Mouse (Mus musculus) cerebellum, adult 2 months (tissue): Measurements from ENCODE around the gene Hao1.

Experiments used
- CTCF ChIP-seq: fragments of 200-500 bp; IDR thresholded peaks from 2 replicates; pipeline ENCODE4 v1.5.1; 2011; ENCODE audit warnings: low read depth, mild to moderate bottlenecking, control low read depth, low read length, moderate library complexity, borderline replicate concordance; ENCODE audit not compliant: insufficient read depth
- POLR2A ChIP-seq: fragments of 200-500 bp; IDR thresholded peaks from 2 replicates; pipeline ENCODE4 v1.6.1; 2011; ENCODE audit warnings: low read length, control low read depth, borderline replicate concordance; ENCODE audit not compliant: insufficient read depth

GRCm38 (mm10) chr2:134462321-134462720 is 91.8 kb downstream of the Hao1 start:
- no peak for TF ChIP-seq CTCF
- TF ChIP-seq POLR2A: no peak
